Mouse (Mus musculus): ENCODE results near the gene Spta1. TPM values are rescaled to one million over a fixed set of nuclear protein-coding genes. Genes with fewer than 3 reads are reported as not detected.

The Spta1 gene
- total RNA-seq (2021): 10 to 100 TPM in 1 of 2 experiments, 1 to 10 TPM in 1; 5.0 to 10.4 TPM
- long read RNA-seq, experiment 1: 0 reads
- long read RNA-seq, experiment 2, partial matches to known transcripts: 0 of 1 reads
- long read RNA-seq, experiment 2, other reads (novel, unspliced or antisense): 1 of 1 reads

- DNase-seq (ENCODE audit: low spot score in 2 of 2): no peak
These were observed at the start of gene Spta1 for GRCm38 (mm10) chr1:174172605-174173004. Gene Spta1 (plus strand): TSS chr1:174172776.

- no peak for DNase-seq (ENCODE audit: low spot score in 2 of 2)
These were observed 41.4 kb upstream of the Spta1 start, which contains the start of gene Olfr424 for GRCm38 (mm10) chr1:174131217-174131616. Gene Olfr424 (plus strand): TSS chr1:174131517.

- DNase-seq (ENCODE audit: low spot score in 2 of 2): no peak
These were observed 40.6 kb upstream of the Spta1 start for GRCm38 (mm10) chr1:174131999-174132398.

GRCm38 (mm10) chr1:174141384-174141783 is 31.2 kb upstream of the Spta1 start:
- DNase-seq (ENCODE audit: low spot score in 2 of 2): no peak

- DNase-seq (ENCODE audit: low spot score in 2 of 2): no peak
These were observed 25.9 kb upstream of the Spta1 start for GRCm38 (mm10) chr1:174146696-174147095.

GRCm38 (mm10) chr1:174149289-174149688 is 23.3 kb upstream of the Spta1 start:
- DNase-seq (ENCODE audit: low spot score in 2 of 2): no peak

GRCm38 (mm10) chr1:174155333-174155732 is 17.2 kb upstream of the Spta1 start, which contains the start of gene Olfr420:
Gene Olfr420 (plus strand): TSS chr1:174155633.
- no peak for DNase-seq (ENCODE audit: low spot score in 2 of 2)

GRCm38 (mm10) chr1:174157622-174158021 is 15.0 kb upstream of the Spta1 start:
- DNase-seq (ENCODE audit: low spot score in 2 of 2): no peak

- no peak for DNase-seq (ENCODE audit: low spot score in 2 of 2)
These were observed 14.1 kb upstream of the Spta1 start for GRCm38 (mm10) chr1:174158512-174158911.

- no peak for DNase-seq (ENCODE audit: low spot score in 2 of 2)
These were observed 13.5 kb upstream of the Spta1 start for GRCm38 (mm10) chr1:174159095-174159494.

GRCm38 (mm10) chr1:174169024-174169423 is 3.6 kb upstream of the Spta1 start:
- no peak for DNase-seq (ENCODE audit: low spot score in 2 of 2)

- no peak for DNase-seq (ENCODE audit: low spot score in 2 of 2)
These were observed 1.7 kb upstream of the Spta1 start for GRCm38 (mm10) chr1:174170706-174171501.

- no peak for DNase-seq (ENCODE audit: low spot score in 2 of 2)
These were observed 1.0 kb upstream of the Spta1 start for GRCm38 (mm10) chr1:174171537-174171936.

GRCm38 (mm10) chr1:174204699-174205098 is 32.1 kb downstream of the Spta1 start:
- DNase-seq (ENCODE audit: low spot score in 2 of 2): no peak

- no peak for DNase-seq (ENCODE audit: low spot score in 2 of 2)
These were observed 39.7 kb downstream of the Spta1 start for GRCm38 (mm10) chr1:174212286-174212685.

- DNase-seq (ENCODE audit: low spot score in 2 of 2): no peak
These were observed 42.9 kb downstream of the Spta1 start for GRCm38 (mm10) chr1:174215270-174216038.

GRCm38 (mm10) chr1:174216528-174217204 is 44.1 kb downstream of the Spta1 start:
- DNase-seq (ENCODE audit: low spot score in 2 of 2): no peak

GRCm38 (mm10) chr1:174239916-174240315 is 67.3 kb downstream of the Spta1 start:
- DNase-seq (ENCODE audit: low spot score in 2 of 2): no peak

- DNase-seq (ENCODE audit: low spot score in 2 of 2): no peak
These were observed 72.0 kb downstream of the Spta1 start for GRCm38 (mm10) chr1:174244621-174245020.

GRCm38 (mm10) chr1:174246080-174246479 is 73.5 kb downstream of the Spta1 start:
- no peak for DNase-seq (ENCODE audit: low spot score in 2 of 2)

GRCm38 (mm10) chr1:174247170-174247569 is 74.6 kb downstream of the Spta1 start:
- DNase-seq (ENCODE audit: low spot score in 2 of 2): no peak

Data from adrenal gland, postnatal 4 days (tissue).